In the genomic region with DNA sequence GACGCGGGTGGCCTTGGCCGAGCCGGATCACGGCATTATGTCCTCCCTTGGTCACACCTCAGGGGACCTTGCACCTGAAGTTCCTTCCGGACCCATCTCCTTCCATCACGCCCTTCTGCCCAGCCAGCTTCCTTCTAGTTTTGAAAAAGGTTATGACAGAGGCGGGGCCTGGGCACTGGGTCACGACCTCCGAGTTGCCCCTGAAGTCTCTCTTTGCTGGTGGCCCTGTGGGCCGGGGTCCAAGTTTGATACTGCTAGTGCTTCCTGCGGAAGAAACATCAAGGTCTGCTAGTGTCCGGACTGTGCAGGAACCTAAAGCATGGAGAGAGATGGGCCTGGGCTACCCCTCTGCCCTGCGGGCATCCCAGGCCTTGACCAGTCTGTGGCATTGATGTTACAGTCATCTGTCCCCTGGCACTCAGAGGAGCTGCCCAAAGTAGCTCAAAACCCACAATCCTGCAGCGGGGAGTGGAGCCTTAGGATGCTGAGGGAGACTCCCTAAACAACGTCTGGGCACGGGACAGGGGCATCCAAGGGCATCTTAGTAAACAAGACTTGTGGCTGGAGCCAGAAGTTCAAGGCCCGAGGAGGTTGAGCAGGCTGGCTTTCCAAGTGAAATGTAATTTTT, we compare ENCODE assay signal across 9 mouse cellular contexts. TPM values are rescaled to one million over a fixed set of nuclear protein-coding genes. Genes with fewer than 3 reads are reported as not detected.
A peak's percentile ranks its signal among the peaks of the same experiment; 100 is the strongest.
DNase-seq lines count a peak whose midpoint lies in the region; ATAC-seq and TF ChIP-seq lines count a peak whose summit lies in the region.
"Had no signal": no experiment of that assay in that cellular context is flagged by ENCODE, and none has a peak within 500 bp of the region (broad histone marks: within the 10 kb centered on the region; RNA-seq: fewer than 3 reads in every experiment).

No protein-coding gene starts in this region.

- no peak for TF ChIP-seq CTCF in cortical plate, adult 2 months (IDR thresholded peaks at IDR 0.05; ENCODE audit: extremely low read depth, insufficient read depth, low read length)

- peaks cover 12% of the 10 kb centered on the region for H3K4me1 ChIP-seq in heart, embryonic 15.5 days (replicated peaks)
- peaks cover 3% of the 10 kb centered on the region for H3K4me1 ChIP-seq in cortical plate, adult 2 months (ENCODE audit: control insufficient read depth, insufficient read depth, low read length)
- H3K4me1 ChIP-seq in hindbrain, embryonic 16.5 days (ENCODE audit: control insufficient read depth, insufficient read depth, low read depth, low read length) = peaks cover 15% of the 10 kb centered on the region
- peaks cover 26% of the 10 kb centered on the region for H3K4me1 ChIP-seq in midbrain, embryonic 13.5 days (replicated peaks)

- peak overlapping the region; percentile 95 for H3K4me2 ChIP-seq in heart, embryonic 15.5 days
- H3K4me2 ChIP-seq in hindbrain, embryonic 16.5 days (ENCODE audit: low read length) = peak overlapping the region; percentile 61
- H3K4me2 ChIP-seq in midbrain, embryonic 13.5 days (replicated peaks) = peak overlapping the region; percentile 89

- no peaks in the 10 kb centered on the region for H3K9me3 ChIP-seq in heart, embryonic 15.5 days (replicated peaks)
- H3K9me3 ChIP-seq in hindbrain, embryonic 16.5 days (ENCODE audit: control insufficient read depth, low read length) = no peaks in the 10 kb centered on the region
- no peaks in the 10 kb centered on the region for H3K9me3 ChIP-seq in midbrain, embryonic 13.5 days

- DNase-seq in heart, postnatal 36 days = no peak
- DNase-seq in adrenal gland, postnatal 4 days (ENCODE audit: low spot score in 2 of 2) = no peak
- DNase-seq in left cerebral cortex, adult 9 months (ENCODE audit: low spot score in 2 of 2) = no peak

- no peak for TF ChIP-seq POLR2A in cortical plate, adult 2 months (IDR thresholded peaks at IDR 0.05; ENCODE audit: extremely low read depth, insufficient read depth, low read length)

- intact Hi-C loops in heart, postnatal 36 days (cut with DNase I) = no loop called here

- peak overlapping the region; percentile 56 for H3K4me3 ChIP-seq in heart, embryonic 15.5 days
- peak overlapping the region; percentile 78 for H3K4me3 ChIP-seq in cortical plate, adult 2 months (ENCODE audit: insufficient read depth, low read length)
- peak overlapping the region; percentile 74 for H3K4me3 ChIP-seq in hindbrain, embryonic 16.5 days (ENCODE audit: low read length)
- peak overlapping the region; percentile 85 for H3K4me3 ChIP-seq in midbrain, embryonic 13.5 days (replicated peaks)

- H3K9ac ChIP-seq in heart, embryonic 15.5 days = peak overlapping the region; percentile 45
- H3K9ac ChIP-seq in hindbrain, embryonic 16.5 days (ENCODE audit: low read depth, low read length) = peak overlapping the region; percentile 83
- peak overlapping the region; percentile 91 for H3K9ac ChIP-seq in midbrain, embryonic 13.5 days (replicated peaks)

- no peaks in the 10 kb centered on the region for H3K36me3 ChIP-seq in heart, embryonic 15.5 days
- H3K36me3 ChIP-seq in hindbrain, embryonic 16.5 days (ENCODE audit: control insufficient read depth, insufficient read depth, low read length) = no peaks in the 10 kb centered on the region; the same call in 1 of the 2 replicates
- H3K36me3 ChIP-seq in midbrain, embryonic 13.5 days = peaks cover 23% of the 10 kb centered on the region

- H3K27me3 ChIP-seq in heart, embryonic 15.5 days = peaks cover 55% of the 10 kb centered on the region
- no peaks in the 10 kb centered on the region for H3K27me3 ChIP-seq in hindbrain, embryonic 16.5 days (replicated peaks; ENCODE audit: control insufficient read depth, insufficient read depth, low read length)
- H3K27me3 ChIP-seq in midbrain, embryonic 13.5 days = peaks cover 21% of the 10 kb centered on the region

- no peak for ATAC-seq in heart, embryonic 15.5 days (replicated peaks; ENCODE audit: insufficient number of reproducible peaks, insufficient read depth, low FRiP score, low read depth)
- ATAC-seq in hindbrain, embryonic 16.5 days = no peak
- peak; percentile 29 for ATAC-seq in midbrain, embryonic 13.5 days
- no peak for ATAC-seq in inflammation-experienced regulatory T-cells, adult 6 months

- no peak overlapping the region for H3K27ac ChIP-seq in heart, embryonic 15.5 days
- H3K27ac ChIP-seq in cortical plate, adult 2 months (ENCODE audit: insufficient read depth, low read length) = no peak overlapping the region
- H3K27ac ChIP-seq in hindbrain, embryonic 16.5 days (ENCODE audit: low read depth, low read length) = no peak overlapping the region
- H3K27ac ChIP-seq in midbrain, embryonic 13.5 days = no peak overlapping the region; the same call in 1 of the 2 replicates

- 24% methylated on average over 18 of the region's 18 CpGs for WGBS in heart, embryonic 15.5 days
- WGBS in hindbrain, embryonic 16.5 days = 20% methylated on average over 16 of the region's 18 CpGs
- WGBS in midbrain, embryonic 13.5 days = 22% methylated on average over 18 of the region's 18 CpGs

RNA-seq across cellular contexts. Expression of gene Slc29a4, which starts 10.3 kb away (rescaled TPM):
- polyA plus RNA-seq in heart, embryonic 15.5 days (2015; fragmentation: Nextera tagmentation; extraction: Ambion mirVana) = 1.1 and 1.9 TPM in 2 replicates
- total RNA-seq in heart, postnatal 36 days (2021) = under 1 TPM; 0.08 to 0.25 TPM
- 7.9 and 12.4 TPM in 2 replicates for polyA plus RNA-seq in cortical plate, adult 2 months (2012; rRNA removed)
- 87.4 and 98.0 TPM in 2 replicates for polyA plus RNA-seq in hindbrain, embryonic 16.5 days (2015; fragmentation: Nextera tagmentation; extraction: Ambion mirVana)
- polyA plus RNA-seq in midbrain, embryonic 13.5 days (2015; fragmentation: Nextera tagmentation; extraction: Ambion mirVana) = 61.9 and 70.6 TPM in 2 replicates
- total RNA-seq in adrenal gland, postnatal 4 days (2021) = 10 to 100 TPM; 28.9 to 30.7 TPM
- polyA plus RNA-seq in inflammation-experienced regulatory T-cells, adult 6 months (2017; shearing (Covaris generic)) = 1 to 10 TPM in 1 of 3 experiments, under 1 TPM in 1, not detected in 1; 0.20 to 1.9 TPM
- total RNA-seq: MEL had no signal
